Mouse (Mus musculus) neural tube, embryonic 14.5 days (tissue): Measurements from ENCODE around the gene Prop1. TPM values are rescaled to one million over a fixed set of nuclear protein-coding genes. Genes with fewer than 3 reads are reported as not detected.

Experiments used
- ATAC-seq: fragments of 200-750 bp; cut with Nextera tagmentation; 2 replicates; pipeline ENCODE4 v1.8.0; 2017; ENCODE audit warnings: low read depth, mild to moderate bottlenecking, moderate TSS enrichment, moderate library complexity
- H3K27ac ChIP-seq: fragments of 300-500 bp; sonication (generic); 2 replicates; pipeline ENCODE4 v1.5.1; 2014; ENCODE audit warnings: low read depth, mild to moderate bottlenecking, control low read depth, low read length, moderate library complexity, mixed read lengths
- H3K27me3 ChIP-seq: fragments of 300-500 bp; sonication (generic); 2 replicates; pipeline ENCODE4 v1.6.1; 2014; ENCODE audit warnings: low read length; ENCODE audit not compliant: control insufficient read depth, insufficient read depth
- H3K36me3 ChIP-seq: fragments of 300-500 bp; sonication (generic); 2 replicates; pipeline ENCODE4 v1.6.1; 2014; ENCODE audit warnings: low read length, mixed read lengths; ENCODE audit not compliant: control insufficient read depth, insufficient read depth
- H3K4me1 ChIP-seq: fragments of 300-500 bp; sonication (generic); 2 replicates; pipeline ENCODE4 v1.6.1; 2014; ENCODE audit warnings: low read length; ENCODE audit not compliant: control insufficient read depth, insufficient read depth
- H3K4me2 ChIP-seq: fragments of 300-500 bp; sonication (generic); 2 replicates; pipeline ENCODE4 v1.6.1; 2014; ENCODE audit warnings: mild to moderate bottlenecking, low read depth, low read length, control low read depth
- H3K4me3 ChIP-seq: fragments of 300-500 bp; sonication (generic); 2 replicates; pipeline ENCODE4 v1.5.1; 2014; ENCODE audit warnings: low read depth, low read length, control low read depth, mixed read lengths
- H3K9ac ChIP-seq: fragments of 300-500 bp; sonication (generic); replicated peaks from 2 replicates; pipeline ENCODE4 v1.6.1; 2014; ENCODE audit warnings: low read depth, mild to moderate bottlenecking, control low read depth, low read length, mixed read lengths
- H3K9me3 ChIP-seq: fragments of 300-500 bp; sonication (generic); 2 replicates; pipeline ENCODE4 v1.6.1; 2016; ENCODE audit warnings: low read length; ENCODE audit not compliant: control insufficient read depth
- WGBS: fragments of 180-500 bp; shearing (Covaris S2); extraction: QIAGEN DNeasy Blood & Tissue Kit; methylation state at CpG from one replicate; pipeline ENCODE4 v1.1.7; 2014; 5-methylcytosine and 5-hydroxymethylcytosine counted together
- polyA plus RNA-seq: library from polyadenylated mRNA; unstranded; fragments of >200 nt; fragmentation: Nextera tagmentation; extraction: Ambion mirVana; gene quantifications from 2 replicates; pipeline ENCODE4 v1.2.1, GENCODE M21; 2014

Prop1 gene
- polyA plus RNA-seq, 1 experiment from 2014 or later = not detected

GRCm38 (mm10) chr11:50939621-50940366 is 13.8 kb downstream of the Prop1 start:
- H3K4me2 ChIP-seq = no peak overlapping the region
- no peaks in the 10 kb centered on the region for H3K9me3 ChIP-seq

GRCm38 (mm10) chr11:50938435-50938834 is 15.1 kb downstream of the Prop1 start:
- H3K4me2 ChIP-seq = no peak overlapping the region
- H3K36me3 ChIP-seq = no peaks in the 10 kb centered on the region
- H3K4me3 ChIP-seq = no peak overlapping the region
- H3K27me3 ChIP-seq = no peaks in the 10 kb centered on the region
- H3K9me3 ChIP-seq = no peaks in the 10 kb centered on the region
- ATAC-seq = no peak
- no peaks in the 10 kb centered on the region for H3K4me1 ChIP-seq
- H3K27ac ChIP-seq = no peak overlapping the region
- WGBS = 81% methylated on average over 8 of the region's 8 CpGs
- no peak overlapping the region for H3K9ac ChIP-seq

More at GRCm38 (mm10) chr11:50939621-50940366, 13.8 kb downstream of the Prop1 start:
- H3K4me1 ChIP-seq = no peaks in the 10 kb centered on the region
- H3K27ac ChIP-seq = no peak overlapping the region
- no peak overlapping the region for H3K9ac ChIP-seq
- 38% methylated on average over 14 of the region's 14 CpGs for WGBS
- H3K4me3 ChIP-seq = no peak overlapping the region
- H3K36me3 ChIP-seq = no peaks in the 10 kb centered on the region
- peak; percentile 81 for ATAC-seq
- H3K27me3 ChIP-seq = no peaks in the 10 kb centered on the region

GRCm38 (mm10) chr11:50932040-50932439 is 21.5 kb downstream of the Prop1 start:
- Histone ChIP-seq H3K9ac (no peak overlapping the region), H3K27me3 (no peaks in the 10 kb centered on the region), H3K4me3 (no peak overlapping the region), H3K36me3 (no peaks in the 10 kb centered on the region), H3K4me2 (peak overlapping the region; percentile 95), H3K4me1 (0 out of 2 replicates have a peak, but pooled peaks cover 5% of the 10 kb centered on the region), H3K27ac (no peak overlapping the region; the same call in 1 of the 2 replicates), H3K9me3 (no peaks in the 10 kb centered on the region)
- ATAC-seq = peak; percentile 15; the same call in 1 of the 2 replicates
- WGBS = 87% methylated on average over 1 of the region's 1 CpGs

GRCm38 (mm10) chr11:50931451-50931866 is 22.1 kb downstream of the Prop1 start, which contains the start of gene Zfp354b:
Zfp354b (minus strand) TSS chr11:50931633.
- Histone ChIP-seq H3K36me3 (no peaks in the 10 kb centered on the region), H3K4me1 (0 out of 2 replicates have a peak, but pooled peaks cover 5% of the 10 kb centered on the region), H3K27me3 (no peaks in the 10 kb centered on the region), H3K9ac (peak within 1 kb of the TSS; percentile 72), H3K4me2 (peak within 1 kb of the TSS; percentile 95), H3K9me3 (no peaks in the 10 kb centered on the region), H3K4me3 (peak within 1 kb of the TSS; percentile 62), H3K27ac (peak within 1 kb of the TSS; percentile 83)
- peak; percentile 97 for ATAC-seq
- 1% methylated on average over 18 of the region's 18 CpGs for WGBS

GRCm38 (mm10) chr11:50931021-50931420 is 22.5 kb downstream of the Prop1 start:
- H3K27me3 ChIP-seq = no peaks in the 10 kb centered on the region
- peak overlapping the region; percentile 72 for H3K9ac ChIP-seq
- H3K27ac ChIP-seq = peak overlapping the region; percentile 83
- ATAC-seq = peak; percentile 81
- H3K4me1 ChIP-seq = 0 out of 2 replicates have a peak, but pooled peaks cover 5% of the 10 kb centered on the region
- H3K9me3 ChIP-seq = no peaks in the 10 kb centered on the region
- no peaks in the 10 kb centered on the region for H3K36me3 ChIP-seq
- H3K4me3 ChIP-seq = peak overlapping the region; percentile 62
- WGBS = 1% methylated on average over 16 of the region's 16 CpGs
- peak overlapping the region; percentile 95 for H3K4me2 ChIP-seq

GRCm38 (mm10) chr11:50930469-50931014 is 23.0 kb downstream of the Prop1 start:
- H3K36me3 ChIP-seq = no peaks in the 10 kb centered on the region
- 21% methylated on average over 14 of the region's 14 CpGs for WGBS
- H3K9me3 ChIP-seq = no peaks in the 10 kb centered on the region
- peak overlapping the region; percentile 83 for H3K27ac ChIP-seq
- H3K27me3 ChIP-seq = no peaks in the 10 kb centered on the region
- 0 out of 2 replicates have a peak, but pooled peaks cover 5% of the 10 kb centered on the region for H3K4me1 ChIP-seq
- peak overlapping the region; percentile 95 for H3K4me2 ChIP-seq
- H3K9ac ChIP-seq = peak overlapping the region; percentile 72
- H3K4me3 ChIP-seq = peak overlapping the region; percentile 62
- no peak for ATAC-seq

- peak within 1 kb of the TSS; percentile 84 for H3K4me3 ChIP-seq
- H3K27me3 ChIP-seq = no peaks in the 10 kb centered on the region
- H3K36me3 ChIP-seq = peaks cover 15% of the 10 kb centered on the region
- H3K4me2 ChIP-seq = peak within 1 kb of the TSS; percentile 40
- under 1% methylated on average over 47 of the region's 47 CpGs for WGBS
- H3K9me3 ChIP-seq = peaks cover 12% of the 10 kb centered on the region; the same call in 1 of the 2 replicates
- peaks cover 5% of the 10 kb centered on the region; the same call in 1 of the 2 replicates for H3K4me1 ChIP-seq
- H3K9ac ChIP-seq = peak within 1 kb of the TSS; percentile 90
- H3K27ac ChIP-seq = peak within 1 kb of the TSS; percentile 92
- peak; percentile 98 for ATAC-seq
Observed at GRCm38 (mm10) chr11:50915671-50916320, 37.8 kb downstream of the Prop1 start, which contains the start of gene Zfp2. Zfp2 (minus strand) TSS chr11:50916165.

- no peak for ATAC-seq
- H3K36me3 ChIP-seq = peaks cover 28% of the 10 kb centered on the region
- no peak overlapping the region for H3K9ac ChIP-seq
- H3K4me2 ChIP-seq = peak overlapping the region; percentile 40
- peaks cover 5% of the 10 kb centered on the region; the same call in 1 of the 2 replicates for H3K4me1 ChIP-seq
- no peak overlapping the region for H3K27ac ChIP-seq
- WGBS = 89% methylated on average over 3 of the region's 3 CpGs
- H3K27me3 ChIP-seq = no peaks in the 10 kb centered on the region
- H3K9me3 ChIP-seq = peaks cover 18% of the 10 kb centered on the region; the same call in 1 of the 2 replicates
- no peak overlapping the region for H3K4me3 ChIP-seq
Observed at GRCm38 (mm10) chr11:50914461-50914860, 39.1 kb downstream of the Prop1 start.
